Mouse (Mus musculus) WW6 (cell line): ENCODE results near the gene Gdpd3.
"Not testable (repeated sequence)": the region's sequence is repeated elsewhere in the genome, so short reads cannot be mapped to it uniquely, and the experiment has no call there.

Experiments
- DNase-seq: peaks from one replicate; pipeline ENCODE4 v3.0.0-alpha.2; 2013; ENCODE audit warnings: low read depth, low spot score

The Gdpd3 gene

GRCm38 (mm10) chr7:126766201-126766600 lies at the start of gene Gdpd3:
Gene Gdpd3 (plus strand): TSS chr7:126766334.
- DNase-seq, result no peak

- DNase-seq, result no peak
These were observed 48.6 kb upstream of the Gdpd3 start for GRCm38 (mm10) chr7:126717566-126717965.

GRCm38 (mm10) chr7:126718787-126719337 lies 47.3 kb upstream of the Gdpd3 start:
- no peak for DNase-seq

GRCm38 (mm10) chr7:126721635-126722034 lies 44.5 kb upstream of the Gdpd3 start:
- DNase-seq, result no peak

GRCm38 (mm10) chr7:126725077-126725476 lies 41.1 kb upstream of the Gdpd3 start:
- DNase-seq, result no peak

- no peak for DNase-seq
These were observed 40.5 kb upstream of the Gdpd3 start for GRCm38 (mm10) chr7:126725667-126726066.

- DNase-seq, result not testable (repeated sequence)
These were observed 35.8 kb upstream of the Gdpd3 start for GRCm38 (mm10) chr7:126730256-126730789.

- no peak for DNase-seq
These were observed 30.0 kb upstream of the Gdpd3 start for GRCm38 (mm10) chr7:126736122-126736521.

GRCm38 (mm10) chr7:126739551-126739950 lies 26.6 kb upstream of the Gdpd3 start:
- no peak for DNase-seq

- no peak for DNase-seq
These were observed 25.9 kb upstream of the Gdpd3 start for GRCm38 (mm10) chr7:126740132-126740735.

- DNase-seq, result no peak
These were observed 25.2 kb upstream of the Gdpd3 start for GRCm38 (mm10) chr7:126740977-126741376.

GRCm38 (mm10) chr7:126741452-126741851 lies 24.7 kb upstream of the Gdpd3 start:
- DNase-seq, result no peak

GRCm38 (mm10) chr7:126741964-126742482 lies 24.1 kb upstream of the Gdpd3 start:
- no peak for DNase-seq

GRCm38 (mm10) chr7:126746066-126746465 lies 20.1 kb upstream of the Gdpd3 start:
- no peak for DNase-seq

- no peak for DNase-seq
These were observed 19.3 kb upstream of the Gdpd3 start for GRCm38 (mm10) chr7:126746798-126747197.

GRCm38 (mm10) chr7:126748824-126749223 lies 17.3 kb upstream of the Gdpd3 start:
- DNase-seq, result no peak

- DNase-seq, result no peak
These were observed 16.4 kb upstream of the Gdpd3 start for GRCm38 (mm10) chr7:126749582-126750343.

GRCm38 (mm10) chr7:126754866-126755265 lies 11.3 kb upstream of the Gdpd3 start:
- DNase-seq, result peak; percentile 67

GRCm38 (mm10) chr7:126758539-126758938 lies 7.6 kb upstream of the Gdpd3 start:
- DNase-seq, result no peak

GRCm38 (mm10) chr7:126759050-126759671 lies 7.0 kb upstream of the Gdpd3 start, which contains the start of gene Mapk3:
Gene Mapk3 (plus strand): TSS chr7:126759601.
- DNase-seq, result peak; percentile 80

- DNase-seq, result no peak
These were observed 6.3 kb upstream of the Gdpd3 start for GRCm38 (mm10) chr7:126759672-126760390.
